Mouse (Mus musculus) right cerebral cortex, postnatal 14 days (tissue): ENCODE measurements around the gene Ice1.

Experiments
- DNase-seq: peaks from one replicate; pipeline ENCODE4 v3.0.0; 2022

Ice1 gene

GRCm38 (mm10) chr13:70637282-70637661 lies at the start of gene Ice1:
Gene Ice1 (minus strand): TSS chr13:70637634.
- DNase-seq: peak; percentile 42

- no peak for DNase-seq
Observed at GRCm38 (mm10) chr13:70685825-70686224, 48.4 kb upstream of the Ice1 start.

- no peak for DNase-seq
Observed at GRCm38 (mm10) chr13:70684976-70685609, 47.7 kb upstream of the Ice1 start.

GRCm38 (mm10) chr13:70681411-70682183 lies 44.2 kb upstream of the Ice1 start:
- no peak for DNase-seq

- no peak for DNase-seq
Observed at GRCm38 (mm10) chr13:70680316-70680715, 42.9 kb upstream of the Ice1 start.

- no peak for DNase-seq
Observed at GRCm38 (mm10) chr13:70677689-70678088, 40.3 kb upstream of the Ice1 start.

GRCm38 (mm10) chr13:70676243-70677183 lies 39.1 kb upstream of the Ice1 start:
- peak; percentile 5 for DNase-seq

- no peak for DNase-seq
Observed at GRCm38 (mm10) chr13:70674998-70675397, 37.6 kb upstream of the Ice1 start.

- no peak for DNase-seq
Observed at GRCm38 (mm10) chr13:70670080-70670479, 32.6 kb upstream of the Ice1 start.

- DNase-seq: no peak
Observed at GRCm38 (mm10) chr13:70659715-70660114, 22.3 kb upstream of the Ice1 start.

- no peak for DNase-seq
Observed at GRCm38 (mm10) chr13:70656741-70657140, 19.3 kb upstream of the Ice1 start.

- DNase-seq: no peak
Observed at GRCm38 (mm10) chr13:70656329-70656728, 18.9 kb upstream of the Ice1 start.

- no peak for DNase-seq
Observed at GRCm38 (mm10) chr13:70655570-70655969, 18.1 kb upstream of the Ice1 start.

GRCm38 (mm10) chr13:70654091-70654770 lies 16.8 kb upstream of the Ice1 start:
- no peak for DNase-seq

GRCm38 (mm10) chr13:70653457-70653856 lies 16.0 kb upstream of the Ice1 start:
- no peak for DNase-seq

- no peak for DNase-seq
Observed at GRCm38 (mm10) chr13:70650011-70650436, 12.6 kb upstream of the Ice1 start.

- no peak for DNase-seq
Observed at GRCm38 (mm10) chr13:70645968-70646505, 8.6 kb upstream of the Ice1 start.

- DNase-seq: no peak
Observed at GRCm38 (mm10) chr13:70644083-70644462, 6.6 kb upstream of the Ice1 start.

GRCm38 (mm10) chr13:70643408-70644082 lies 6.1 kb upstream of the Ice1 start:
- peak; percentile 39 for DNase-seq

- DNase-seq: no peak
Observed at GRCm38 (mm10) chr13:70641941-70642340, 4.5 kb upstream of the Ice1 start.

GRCm38 (mm10) chr13:70641381-70641780 lies 3.9 kb upstream of the Ice1 start:
- no peak for DNase-seq

GRCm38 (mm10) chr13:70639639-70640038 lies 2.2 kb upstream of the Ice1 start:
- DNase-seq: no peak
